Mouse (Mus musculus): ENCODE measurements around the gene Cldn19.

The Cldn19 gene

GRCm38 (mm10) chr4:119275226-119275625 lies 20.0 kb downstream of the Cldn19 start:
- peak; percentile 51; the same call in 1 of the 2 replicates for TF ChIP-seq GATA4 (IDR thresholded peaks at IDR 0.05; ENCODE audit: insufficient replicate concordance, low read length)

- no peak for TF ChIP-seq GATA4 (IDR thresholded peaks at IDR 0.05; ENCODE audit: insufficient replicate concordance, low read length)
These were observed 20.5 kb downstream of the Cldn19 start for GRCm38 (mm10) chr4:119275726-119276125.

GRCm38 (mm10) chr4:119284861-119285260 lies 29.6 kb downstream of the Cldn19 start:
- no peak for TF ChIP-seq GATA4 (IDR thresholded peaks at IDR 0.05; ENCODE audit: insufficient replicate concordance, low read length)

- TF ChIP-seq GATA4 (IDR thresholded peaks at IDR 0.05; ENCODE audit: insufficient replicate concordance, low read length), result no peak
These were observed 30.1 kb downstream of the Cldn19 start for GRCm38 (mm10) chr4:119285336-119285735.

- no peak for TF ChIP-seq GATA4 (IDR thresholded peaks at IDR 0.05; ENCODE audit: insufficient replicate concordance, low read length)
These were observed 36.7 kb downstream of the Cldn19 start for GRCm38 (mm10) chr4:119291921-119292320.

- no peak for TF ChIP-seq GATA4 (IDR thresholded peaks at IDR 0.05; ENCODE audit: insufficient replicate concordance, low read length)
These were observed 37.8 kb downstream of the Cldn19 start for GRCm38 (mm10) chr4:119292771-119293573.

GRCm38 (mm10) chr4:119293574-119294258 lies 38.5 kb downstream of the Cldn19 start:
- TF ChIP-seq GATA4 (IDR thresholded peaks at IDR 0.05; ENCODE audit: insufficient replicate concordance, low read length), result no peak

- TF ChIP-seq GATA4 (IDR thresholded peaks at IDR 0.05; ENCODE audit: insufficient replicate concordance, low read length), result no peak
These were observed 39.4 kb downstream of the Cldn19 start, which contains the start of gene Ybx1 for GRCm38 (mm10) chr4:119294415-119295133. Ybx1 (minus strand) TSS chr4:119294604.

- no peak for TF ChIP-seq GATA4 (IDR thresholded peaks at IDR 0.05; ENCODE audit: insufficient replicate concordance, low read length)
These were observed 39.9 kb downstream of the Cldn19 start for GRCm38 (mm10) chr4:119295134-119295453.

- no peak for TF ChIP-seq GATA4 (IDR thresholded peaks at IDR 0.05; ENCODE audit: insufficient replicate concordance, low read length)
These were observed 42.1 kb downstream of the Cldn19 start for GRCm38 (mm10) chr4:119297361-119297760.

GRCm38 (mm10) chr4:119300761-119301160 lies 45.5 kb downstream of the Cldn19 start:
- TF ChIP-seq GATA4 (IDR thresholded peaks at IDR 0.05; ENCODE audit: insufficient replicate concordance, low read length), result no peak

GRCm38 (mm10) chr4:119301777-119302176 lies 46.6 kb downstream of the Cldn19 start:
- TF ChIP-seq GATA4 (IDR thresholded peaks at IDR 0.05; ENCODE audit: insufficient replicate concordance, low read length), result no peak

- no peak for TF ChIP-seq GATA4 (IDR thresholded peaks at IDR 0.05; ENCODE audit: insufficient replicate concordance, low read length)
These were observed 48.1 kb downstream of the Cldn19 start for GRCm38 (mm10) chr4:119303291-119303690.

GRCm38 (mm10) chr4:119305418-119305817 lies 50.2 kb downstream of the Cldn19 start:
- TF ChIP-seq GATA4 (IDR thresholded peaks at IDR 0.05; ENCODE audit: insufficient replicate concordance, low read length), result no peak

All from liver, adult (tissue).